Mouse (Mus musculus) small intestine, adult 2 months (tissue): ENCODE data around the gene Smurf2. TPM values are rescaled to one million over a fixed set of nuclear protein-coding genes. Genes with fewer than 3 reads are reported as not detected.

Source experiments
- H3K27ac ChIP-seq: fragments of 200-500 bp; 2 replicates; pipeline ENCODE4 v1.5.1; 2012; ENCODE audit warnings: low read depth, low read length, control low read depth, inconsistent platforms; ENCODE audit not compliant: insufficient read depth
- H3K27me3 ChIP-seq: fragments of 200-500 bp; 2 replicates; pipeline ENCODE4 v1.6.1; 2012; ENCODE audit warnings: mild to moderate bottlenecking, moderate library complexity, low read length, inconsistent platforms; ENCODE audit not compliant: control insufficient read depth, insufficient read depth
- H3K36me3 ChIP-seq: fragments of 200-500 bp; 2 replicates; pipeline ENCODE4 v1.6.1; 2012; ENCODE audit warnings: mild to moderate bottlenecking, low read length, control low read depth, inconsistent platforms; ENCODE audit not compliant: control insufficient read depth, insufficient read depth
- H3K4me1 ChIP-seq: fragments of 200-500 bp; 2 replicates; pipeline ENCODE4 v1.6.1; 2012; ENCODE audit warnings: low read length, inconsistent platforms, mixed read lengths; ENCODE audit not compliant: control insufficient read depth, insufficient read depth, insufficient read length
- H3K4me3 ChIP-seq: fragments of 200-500 bp; 2 replicates; pipeline ENCODE4 v1.5.1; 2012; ENCODE audit warnings: low read depth, mild to moderate bottlenecking, control low read depth, inconsistent platforms, low read length, moderate library complexity
- CTCF ChIP-seq: fragments of 200-500 bp; IDR thresholded peaks from 2 replicates; pipeline ENCODE4 v1.5.1; 2012; ENCODE audit warnings: low read depth, mild to moderate bottlenecking, control low read depth, inconsistent platforms, low read length, moderate library complexity, mixed read lengths; ENCODE audit not compliant: insufficient replicate concordance, insufficient read length; ENCODE audit errors: extremely low read depth
- POLR2A ChIP-seq: fragments of 200-500 bp; IDR thresholded peaks from 2 replicates; pipeline ENCODE4 v1.6.1; 2012; ENCODE audit warnings: low read depth, mild to moderate bottlenecking, control low read depth, inconsistent platforms, low read length, moderate library complexity
- WGBS: fragments of 180-500 bp; shearing (Covaris S2); methylation state at CpG from one replicate; pipeline ENCODE4 v1.1.7; 2018; 5-methylcytosine and 5-hydroxymethylcytosine counted together
- polyA plus RNA-seq: library from polyadenylated mRNA; depleted of rRNA; stranded (reverse); fragments of >200 nt; gene quantifications from 2 replicates; pipeline ENCODE4 v1.2.3, GENCODE M21; 2012

The Smurf2 gene
- polyA plus RNA-seq, 1 experiment, result 5.9 TPM

GRCm38 (mm10) chr11:106958407-106959071 is 38.0 kb upstream of the Smurf2 start:
- TF ChIP-seq POLR2A, result no peak
- TF ChIP-seq CTCF, result no peak
- Histone ChIP-seq H3K4me3 (no peak overlapping the region), H3K27ac (peak overlapping the region; percentile 69), H3K36me3 (no peaks in the 10 kb centered on the region), H3K27me3 (no peaks in the 10 kb centered on the region), H3K4me1 (peaks cover 31% of the 10 kb centered on the region)
- WGBS, result 31% methylated on average over 6 of the region's 6 CpGs

- no peaks in the 10 kb centered on the region for H3K36me3 ChIP-seq
- H3K27ac ChIP-seq, result peak overlapping the region; percentile 69
- WGBS, result 14% methylated on average over 12 of the region's 12 CpGs
- H3K4me3 ChIP-seq, result peak overlapping the region; percentile 15
- peaks cover 31% of the 10 kb centered on the region for H3K4me1 ChIP-seq
- TF ChIP-seq POLR2A (no peak), CTCF (no peak)
- H3K27me3 ChIP-seq, result no peaks in the 10 kb centered on the region
These were observed 36.9 kb upstream of the Smurf2 start for GRCm38 (mm10) chr11:106957271-106957980.

GRCm38 (mm10) chr11:106954566-106954965 is 34.1 kb upstream of the Smurf2 start:
- TF ChIP-seq CTCF (no peak), POLR2A (no peak)
- no peak overlapping the region for H3K27ac ChIP-seq
- H3K4me1 ChIP-seq, result peaks cover 22% of the 10 kb centered on the region
- WGBS, result 77% methylated on average over 8 of the region's 8 CpGs
- H3K36me3 ChIP-seq, result no peaks in the 10 kb centered on the region
- H3K27me3 ChIP-seq, result no peaks in the 10 kb centered on the region
- no peak overlapping the region for H3K4me3 ChIP-seq

- H3K4me1 ChIP-seq, result peaks cover 20% of the 10 kb centered on the region
- TF ChIP-seq CTCF (no peak), POLR2A (no peak)
- no peak overlapping the region for H3K4me3 ChIP-seq
- no peaks in the 10 kb centered on the region for H3K36me3 ChIP-seq
- H3K27me3 ChIP-seq, result no peaks in the 10 kb centered on the region
- WGBS, result 74% methylated on average over 9 of the region's 9 CpGs
- no peak overlapping the region for H3K27ac ChIP-seq
These were observed 33.6 kb upstream of the Smurf2 start for GRCm38 (mm10) chr11:106954116-106954515.

- H3K4me1 ChIP-seq, result no peaks in the 10 kb centered on the region
- 73% methylated on average over 5 of the region's 5 CpGs for WGBS
These were observed 16.8 kb upstream of the Smurf2 start for GRCm38 (mm10) chr11:106937306-106937705.

GRCm38 (mm10) chr11:106930366-106930765 is 9.9 kb upstream of the Smurf2 start:
- H3K36me3 ChIP-seq, result no peaks in the 10 kb centered on the region
- H3K4me1 ChIP-seq, result peaks cover 2% of the 10 kb centered on the region; the same call in 1 of the 2 replicates
- no peak overlapping the region for H3K4me3 ChIP-seq
- no peaks in the 10 kb centered on the region for H3K27me3 ChIP-seq
- TF ChIP-seq CTCF (no peak), POLR2A (no peak)
- H3K27ac ChIP-seq, result no peak overlapping the region
- 78% methylated on average over 9 of the region's 9 CpGs for WGBS

More at GRCm38 (mm10) chr11:106937306-106937705, 16.8 kb upstream of the Smurf2 start:
- H3K27ac ChIP-seq, result no peak overlapping the region
- TF ChIP-seq CTCF (no peak), POLR2A (no peak)
- no peaks in the 10 kb centered on the region for H3K27me3 ChIP-seq
- no peaks in the 10 kb centered on the region for H3K36me3 ChIP-seq
- H3K4me3 ChIP-seq, result no peak overlapping the region

GRCm38 (mm10) chr11:106928935-106929334 is 8.4 kb upstream of the Smurf2 start:
- Histone ChIP-seq H3K4me1 (peaks cover 2% of the 10 kb centered on the region; the same call in 1 of the 2 replicates), H3K27ac (no peak overlapping the region), H3K4me3 (no peak overlapping the region), H3K27me3 (no peaks in the 10 kb centered on the region), H3K36me3 (no peaks in the 10 kb centered on the region)
- 63% methylated on average over 2 of the region's 2 CpGs for WGBS
- TF ChIP-seq POLR2A, result no peak
- TF ChIP-seq CTCF, result no peak
